Mouse (Mus musculus) hindbrain, embryonic 15.5 days (tissue): ENCODE data around the gene Zdhhc4. TPM values are rescaled to one million over a fixed set of nuclear protein-coding genes. Genes with fewer than 3 reads are reported as not detected.

ENCODE experiments used
- ATAC-seq: fragments of 200-750 bp; cut with Nextera tagmentation; 2 replicates; pipeline ENCODE4 v1.8.0; 2017; ENCODE audit warnings: low read depth, moderate number of reproducible peaks, moderate TSS enrichment; ENCODE audit not compliant: low FRiP score
- H3K27ac ChIP-seq: fragments of 300-500 bp; sonication (generic); replicated peaks from 2 replicates; pipeline ENCODE4 v1.5.1; 2015; ENCODE audit warnings: mild to moderate bottlenecking, inconsistent platforms
- H3K27me3 ChIP-seq: fragments of 300-500 bp; sonication (generic); 2 replicates; pipeline ENCODE4 v1.6.1; 2015; ENCODE audit warnings: control low read depth, inconsistent platforms
- H3K36me3 ChIP-seq: fragments of 300-500 bp; sonication (generic); 2 replicates; pipeline ENCODE4 v1.6.1; 2015; ENCODE audit warnings: control low read depth, inconsistent platforms
- H3K4me1 ChIP-seq: fragments of 300-500 bp; sonication (generic); replicated peaks from 2 replicates; pipeline ENCODE4 v1.6.1; 2015; ENCODE audit warnings: control low read depth, inconsistent platforms
- H3K4me2 ChIP-seq: fragments of 300-500 bp; sonication (generic); 2 replicates; pipeline ENCODE4 v1.6.1; 2015; ENCODE audit warnings: moderate library complexity, mild to moderate bottlenecking, inconsistent platforms
- H3K4me3 ChIP-seq: fragments of 300-500 bp; sonication (generic); 2 replicates; pipeline ENCODE4 v1.5.1; 2015; ENCODE audit warnings: mild to moderate bottlenecking, inconsistent platforms
- H3K9ac ChIP-seq: fragments of 300-500 bp; sonication (generic); 2 replicates; pipeline ENCODE4 v1.6.1; 2015; ENCODE audit warnings: inconsistent platforms
- H3K9me3 ChIP-seq: fragments of 300-500 bp; sonication (generic); 2 replicates; pipeline ENCODE4 v1.6.1; 2016; ENCODE audit warnings: control low read depth, inconsistent platforms
- WGBS: fragments of 180-500 bp; shearing (Covaris S2); methylation state at CpG from one replicate; pipeline ENCODE4 v1.1.7; 2015; 5-methylcytosine and 5-hydroxymethylcytosine counted together
- polyA plus RNA-seq: library from polyadenylated mRNA; unstranded; fragments of >200 nt; fragmentation: Nextera tagmentation; extraction: Ambion mirVana; gene quantifications from 2 replicates; pipeline ENCODE4 v1.2.1, GENCODE M21; 2015

Zdhhc4 gene
- polyA plus RNA-seq, 1 experiment from 2014 or later: 69.8 TPM

- Histone ChIP-seq H3K4me1 (peaks cover 31% of the 10 kb centered on the region), H3K9ac (peak overlapping the region; percentile 93), H3K4me3 (peak overlapping the region; percentile 70), H3K4me2 (peak overlapping the region; percentile 91), H3K9me3 (no peaks in the 10 kb centered on the region), H3K27ac (peak overlapping the region; percentile 98), H3K27me3 (no peaks in the 10 kb centered on the region), H3K36me3 (peaks cover 41% of the 10 kb centered on the region)
- ATAC-seq: no peak; the same call in 1 of the 2 replicates
- 13% methylated on average over 8 of the region's 8 CpGs for WGBS
Measured at GRCm38 (mm10) chr5:143315514-143315888, 13.6 kb downstream of the Zdhhc4 start.

GRCm38 (mm10) chr5:143314730-143315513 lies 14.1 kb downstream of the Zdhhc4 start, which contains the start of gene E130309D02Rik:
TSS of gene E130309D02Rik (minus strand) at chr5:143315360.
- H3K27ac ChIP-seq: peak within 1 kb of the TSS; percentile 98
- no peaks in the 10 kb centered on the region for H3K9me3 ChIP-seq
- H3K9ac ChIP-seq: peak within 1 kb of the TSS; percentile 93
- H3K27me3 ChIP-seq: no peaks in the 10 kb centered on the region
- H3K4me2 ChIP-seq: peak within 1 kb of the TSS; percentile 91
- peak within 1 kb of the TSS; percentile 70 for H3K4me3 ChIP-seq
- peak; percentile 86 for ATAC-seq
- peaks cover 34% of the 10 kb centered on the region for H3K4me1 ChIP-seq
- H3K36me3 ChIP-seq: peaks cover 41% of the 10 kb centered on the region
- under 1% methylated on average over 76 of the region's 101 CpGs for WGBS

GRCm38 (mm10) chr5:143314183-143314729 lies 14.8 kb downstream of the Zdhhc4 start:
- peaks cover 42% of the 10 kb centered on the region for H3K36me3 ChIP-seq
- WGBS: 2% methylated on average over 16 of the region's 16 CpGs
- H3K27ac ChIP-seq: peak overlapping the region; percentile 98
- ATAC-seq: no peak
- no peaks in the 10 kb centered on the region for H3K9me3 ChIP-seq
- H3K4me1 ChIP-seq: peaks cover 34% of the 10 kb centered on the region
- peak overlapping the region; percentile 93 for H3K9ac ChIP-seq
- H3K27me3 ChIP-seq: no peaks in the 10 kb centered on the region
- peak overlapping the region; percentile 91 for H3K4me2 ChIP-seq
- H3K4me3 ChIP-seq: peak overlapping the region; percentile 70

- ATAC-seq: no peak
- Histone ChIP-seq H3K4me3 (no peak overlapping the region), H3K4me2 (no peak overlapping the region), H3K4me1 (peaks cover 34% of the 10 kb centered on the region), H3K27me3 (no peaks in the 10 kb centered on the region), H3K9ac (no peak overlapping the region), H3K36me3 (peaks cover 53% of the 10 kb centered on the region), H3K9me3 (no peaks in the 10 kb centered on the region), H3K27ac (no peak overlapping the region)
- WGBS: 60% methylated on average over 8 of the region's 8 CpGs
Measured at GRCm38 (mm10) chr5:143311886-143312285, 17.2 kb downstream of the Zdhhc4 start.

GRCm38 (mm10) chr5:143309916-143310315 lies 19.1 kb downstream of the Zdhhc4 start:
- Histone ChIP-seq H3K36me3 (peaks cover 67% of the 10 kb centered on the region), H3K9ac (no peak overlapping the region), H3K4me2 (no peak overlapping the region), H3K4me1 (peaks cover 33% of the 10 kb centered on the region), H3K4me3 (no peak overlapping the region), H3K9me3 (no peaks in the 10 kb centered on the region), H3K27ac (no peak overlapping the region), H3K27me3 (no peaks in the 10 kb centered on the region)
- WGBS: 96% methylated on average over 7 of the region's 7 CpGs
- ATAC-seq: no peak

- ATAC-seq: no peak
- Histone ChIP-seq H3K27me3 (no peaks in the 10 kb centered on the region), H3K4me1 (peaks cover 28% of the 10 kb centered on the region), H3K9me3 (no peaks in the 10 kb centered on the region), H3K4me3 (no peak overlapping the region), H3K36me3 (peaks cover 67% of the 10 kb centered on the region), H3K4me2 (no peak overlapping the region), H3K9ac (no peak overlapping the region), H3K27ac (no peak overlapping the region)
- 97% methylated on average over 5 of the region's 5 CpGs for WGBS
Measured at GRCm38 (mm10) chr5:143308825-143309224, 20.2 kb downstream of the Zdhhc4 start.

GRCm38 (mm10) chr5:143304251-143304650 lies 24.8 kb downstream of the Zdhhc4 start:
- peaks cover 61% of the 10 kb centered on the region for H3K36me3 ChIP-seq
- peaks cover 3% of the 10 kb centered on the region; the same call in 1 of the 2 replicates for H3K4me1 ChIP-seq
- H3K4me2 ChIP-seq: no peak overlapping the region
- H3K27me3 ChIP-seq: no peaks in the 10 kb centered on the region
- H3K27ac ChIP-seq: no peak overlapping the region
- WGBS: 88% methylated on average over 7 of the region's 7 CpGs
- H3K4me3 ChIP-seq: no peak overlapping the region
- no peak for ATAC-seq
- no peaks in the 10 kb centered on the region for H3K9me3 ChIP-seq
- no peak overlapping the region for H3K9ac ChIP-seq

GRCm38 (mm10) chr5:143301296-143301695 lies 27.8 kb downstream of the Zdhhc4 start:
- no peaks in the 10 kb centered on the region for H3K9me3 ChIP-seq
- no peak overlapping the region for H3K4me3 ChIP-seq
- ATAC-seq: no peak
- no peak overlapping the region for H3K4me2 ChIP-seq
- H3K27ac ChIP-seq: no peak overlapping the region
- no peak overlapping the region for H3K9ac ChIP-seq
- H3K27me3 ChIP-seq: no peaks in the 10 kb centered on the region
- WGBS: 84% methylated on average over 8 of the region's 8 CpGs
- H3K4me1 ChIP-seq: no peaks in the 10 kb centered on the region
- H3K36me3 ChIP-seq: peaks cover 38% of the 10 kb centered on the region

- ATAC-seq: no peak
- Histone ChIP-seq H3K36me3 (peaks cover 25% of the 10 kb centered on the region), H3K27ac (no peak overlapping the region), H3K4me1 (no peaks in the 10 kb centered on the region), H3K9me3 (no peaks in the 10 kb centered on the region), H3K27me3 (no peaks in the 10 kb centered on the region; the same call in 1 of the 2 replicates), H3K4me3 (no peak overlapping the region), H3K9ac (no peak overlapping the region), H3K4me2 (no peak overlapping the region)
- WGBS: 92% methylated on average over 4 of the region's 4 CpGs
Measured at GRCm38 (mm10) chr5:143299686-143300085, 29.4 kb downstream of the Zdhhc4 start.

GRCm38 (mm10) chr5:143298391-143298790 lies 30.7 kb downstream of the Zdhhc4 start:
- H3K9me3 ChIP-seq: no peaks in the 10 kb centered on the region
- peaks cover 13% of the 10 kb centered on the region for H3K27me3 ChIP-seq
- WGBS: 95% methylated on average over 7 of the region's 7 CpGs
- no peak overlapping the region for H3K27ac ChIP-seq
- peaks cover 25% of the 10 kb centered on the region for H3K36me3 ChIP-seq
- no peak overlapping the region for H3K4me2 ChIP-seq
- H3K4me3 ChIP-seq: no peak overlapping the region
- no peak for ATAC-seq
- H3K4me1 ChIP-seq: peaks cover 6% of the 10 kb centered on the region
- no peak overlapping the region for H3K9ac ChIP-seq

- no peak for ATAC-seq
- peaks cover 25% of the 10 kb centered on the region for H3K36me3 ChIP-seq
- peaks cover 10% of the 10 kb centered on the region for H3K4me1 ChIP-seq
- no peaks in the 10 kb centered on the region for H3K9me3 ChIP-seq
- no peak overlapping the region for H3K9ac ChIP-seq
- 90% methylated on average over 9 of the region's 9 CpGs for WGBS
- no peak overlapping the region for H3K4me3 ChIP-seq
- H3K4me2 ChIP-seq: no peak overlapping the region
- H3K27ac ChIP-seq: no peak overlapping the region
- peaks cover 14% of the 10 kb centered on the region for H3K27me3 ChIP-seq
Measured at GRCm38 (mm10) chr5:143297986-143298385, 31.1 kb downstream of the Zdhhc4 start.

GRCm38 (mm10) chr5:143295330-143295729 lies 33.7 kb downstream of the Zdhhc4 start:
- 80% methylated on average over 2 of the region's 2 CpGs for WGBS
- ATAC-seq: no peak
- H3K36me3 ChIP-seq: peaks cover 11% of the 10 kb centered on the region
- H3K4me3 ChIP-seq: no peak overlapping the region
- H3K27me3 ChIP-seq: peaks cover 38% of the 10 kb centered on the region
- peaks cover 15% of the 10 kb centered on the region for H3K4me1 ChIP-seq
- no peak overlapping the region for H3K9ac ChIP-seq
- H3K9me3 ChIP-seq: no peaks in the 10 kb centered on the region
- no peak overlapping the region for H3K4me2 ChIP-seq
- no peak overlapping the region for H3K27ac ChIP-seq
